Mouse (Mus musculus) small intestine, adult 10 weeks (tissue): ENCODE results near the gene Olfm1. TPM values are rescaled to one million over a fixed set of nuclear protein-coding genes. Genes with fewer than 3 reads are reported as not detected.

Experiments
- polyA plus RNA-seq: library from polyadenylated mRNA; stranded (reverse); fragments of 350-450 nt; fragmentation: Illumina TruSeq; extraction: RNeasy Lipid Tissue Mini Kit (QIAGEN cat#74804); gene quantifications from one replicate; pipeline ENCODE4 v1.2.3, GENCODE M21; 2014; ENCODE audit warnings: low replicate concordance

Gene Olfm1
- polyA plus RNA-seq: 4.9 TPM

GRCm38 (mm10) chr2:28192821-28193689, at the start of gene Olfm1:
Gene Olfm1, plus strand, starts transcription at chr2:28192992.

Other genes starting within 250 kb of the Olfm1 start
- gene Fcnb, start 108.1 kb upstream of the Olfm1 start, polyA plus RNA-seq: not detected